Mouse (Mus musculus) olfactory bulb, adult 2 months (tissue): ENCODE data around the gene Fcgr4.

Experiments used
- CTCF ChIP-seq: fragments of 200-500 bp; IDR thresholded peaks from 2 replicates; pipeline ENCODE4 v1.5.1; 2012; ENCODE audit warnings: low read depth, mild to moderate bottlenecking, low read length, moderate library complexity; ENCODE audit not compliant: insufficient read depth
- POLR2A ChIP-seq: fragments of 200-500 bp; IDR thresholded peaks from 2 replicates; pipeline ENCODE4 v1.6.1; 2012; ENCODE audit warnings: mild to moderate bottlenecking, low read depth, low read length, moderate library complexity; ENCODE audit not compliant: insufficient read depth

- no peak for TF ChIP-seq CTCF
- no peak for TF ChIP-seq POLR2A
These were observed 13.6 kb upstream of the Fcgr4 start for GRCm38 (mm10) chr1:171005081-171005480.
